ENCODE assay signal across 11 mouse cellular contexts in genomic region chr11:120988410-120988809, GRCm38 (mm10). TPM values are rescaled to one million over a fixed set of nuclear protein-coding genes. Genes with fewer than 3 reads are reported as not detected.
A peak's percentile ranks its signal among the peaks of the same experiment; 100 is the strongest.
DNase-seq lines count a peak whose midpoint lies in the region; ATAC-seq and TF ChIP-seq lines count a peak whose summit lies in the region.
"Had no signal": no experiment of that assay in that cellular context is flagged by ENCODE, and none has a peak within 500 bp of the region (broad histone marks: within the 10 kb centered on the region; RNA-seq: fewer than 3 reads in every experiment).

No protein-coding gene starts in this region.

- TF ChIP-seq CTCF in liver, adult 2 months (IDR thresholded peaks at IDR 0.05; ENCODE audit: low read depth, low read length) = no peak

- TF ChIP-seq POLR2A in liver, adult 2 months (IDR thresholded peaks at IDR 0.05; ENCODE audit: extremely low read depth, insufficient read depth, low read length) = no peak

- peaks cover 5% of the 10 kb centered on the region; the same call in 1 of the 2 replicates for H3K36me3 ChIP-seq in liver, adult 2 months (ENCODE audit: control insufficient read depth, insufficient read depth, low read length)
- H3K36me3 ChIP-seq in forebrain, embryonic 11.5 days (ENCODE audit: control insufficient read depth, insufficient read depth, low read length) = no peaks in the 10 kb centered on the region; the same call in 1 of the 2 replicates
- peaks cover 59% of the 10 kb centered on the region for H3K36me3 ChIP-seq in limb, embryonic 10.5 days
- H3K36me3 ChIP-seq in neural tube, embryonic 14.5 days (ENCODE audit: control insufficient read depth, insufficient read depth, low read length) = peaks cover 7% of the 10 kb centered on the region; the same call in 1 of the 2 replicates

- DNase-seq in liver, adult 2 months (ENCODE audit: extremely low read depth, low read depth, low spot score) = no peak
- no peak for DNase-seq in liver
- no peak for DNase-seq in forebrain, embryonic 11.5 days (ENCODE audit: low spot score)
- no peak for DNase-seq in limb, embryonic 10.5 days (ENCODE audit: low spot score)
- no peak for DNase-seq in cerebellum, adult 18-20 months
- no peak for DNase-seq in urinary bladder, postnatal 14 days (ENCODE audit: low spot score)
- DNase-seq: cerebellum, adult 8-10 months; lung, adult 2 months had no signal

- no peak overlapping the region for H3K9ac ChIP-seq in liver, adult 2 months (ENCODE audit: low read depth, low read length)
- no peak overlapping the region for H3K9ac ChIP-seq in forebrain, embryonic 11.5 days (ENCODE audit: low read length)
- H3K9ac ChIP-seq in neural tube, embryonic 14.5 days (replicated peaks; ENCODE audit: low read depth, low read length) = no peak overlapping the region

- H3K27ac ChIP-seq in liver, adult 2 months (replicated peaks; ENCODE audit: insufficient read depth, low read depth, low read length) = peak overlapping the region; percentile 13
- H3K27ac ChIP-seq in forebrain, embryonic 11.5 days (ENCODE audit: low read depth, low read length) = no peak overlapping the region
- H3K27ac ChIP-seq in limb, embryonic 10.5 days = no peak overlapping the region
- no peak overlapping the region for H3K27ac ChIP-seq in neural tube, embryonic 14.5 days (ENCODE audit: low read depth, low read length)

- no peaks in the 10 kb centered on the region for H3K27me3 ChIP-seq in liver, adult 2 months (ENCODE audit: control insufficient read depth, insufficient read depth, low read length)
- H3K27me3 ChIP-seq in forebrain, embryonic 11.5 days (ENCODE audit: control insufficient read depth, insufficient read depth, low read length) = no peaks in the 10 kb centered on the region
- no peaks in the 10 kb centered on the region for H3K27me3 ChIP-seq in limb, embryonic 10.5 days (ENCODE audit: low read depth, poor library complexity, severe bottlenecking)
- H3K27me3 ChIP-seq in neural tube, embryonic 14.5 days (ENCODE audit: control insufficient read depth, insufficient read depth, low read length) = no peaks in the 10 kb centered on the region
- H3K27me3 ChIP-seq: Patski had no signal

- no peak overlapping the region for H3K4me3 ChIP-seq in liver, adult 2 months (ENCODE audit: insufficient read depth, low read depth, low read length)
- H3K4me3 ChIP-seq in forebrain, embryonic 11.5 days (ENCODE audit: low read depth, low read length) = 0 out of 2 replicates have a peak overlapping the region, but pooled peaks have one; percentile 0
- 0 out of 2 replicates have a peak overlapping the region, but pooled peaks have one; percentile 100 for H3K4me3 ChIP-seq in limb, embryonic 10.5 days
- H3K4me3 ChIP-seq in neural tube, embryonic 14.5 days (ENCODE audit: low read depth, low read length) = no peak overlapping the region

- no peaks in the 10 kb centered on the region for H3K9me3 ChIP-seq in forebrain, embryonic 11.5 days (ENCODE audit: control insufficient read depth, low read length)
- no peaks in the 10 kb centered on the region for H3K9me3 ChIP-seq in limb, embryonic 10.5 days (replicated peaks)
- no peaks in the 10 kb centered on the region for H3K9me3 ChIP-seq in neural tube, embryonic 14.5 days (ENCODE audit: control insufficient read depth, low read length)

- H3K4me2 ChIP-seq in forebrain, embryonic 11.5 days (ENCODE audit: low read depth, low read length, severe bottlenecking) = no peak overlapping the region
- H3K4me2 ChIP-seq in neural tube, embryonic 14.5 days (ENCODE audit: low read depth, low read length) = peak overlapping the region; percentile 92

- 31% methylated on average over 4 of the region's 4 CpGs for WGBS in liver, adult 2 months
- 77% methylated on average over 4 of the region's 4 CpGs for WGBS in forebrain, embryonic 11.5 days
- 91% methylated on average over 4 of the region's 4 CpGs for WGBS in limb, embryonic 10.5 days
- 86% methylated on average over 4 of the region's 4 CpGs for WGBS in neural tube, embryonic 14.5 days

- ATAC-seq in forebrain, embryonic 11.5 days (replicated peaks; ENCODE audit: low FRiP score) = no peak
- ATAC-seq in neural tube, embryonic 14.5 days (ENCODE audit: low read depth) = no peak
- ATAC-seq: Patski had no signal

- H3K4me1 ChIP-seq in liver, adult 2 months (ENCODE audit: control insufficient read depth, insufficient read depth, low read length) = peaks cover 48% of the 10 kb centered on the region
- peaks cover 14% of the 10 kb centered on the region for H3K4me1 ChIP-seq in forebrain, embryonic 11.5 days (replicated peaks; ENCODE audit: control insufficient read depth, insufficient read depth, low read length)
- H3K4me1 ChIP-seq in limb, embryonic 10.5 days = peaks cover 35% of the 10 kb centered on the region
- peaks cover 31% of the 10 kb centered on the region for H3K4me1 ChIP-seq in neural tube, embryonic 14.5 days (ENCODE audit: control insufficient read depth, insufficient read depth, low read length)

- H3K79me2 ChIP-seq in liver, adult 2 months (ENCODE audit: control insufficient read depth, insufficient read depth, low read length) = peaks cover 58% of the 10 kb centered on the region

RNA-seq across cellular contexts. Expression of gene Csnk1d, which starts 2.7 kb away (rescaled TPM):
- 28.3 and 31.8 TPM in 2 replicates for total RNA-seq in liver, adult 2 months (2014; rRNA removed)
- 34.2 and 36.4 TPM in 2 replicates for polyA plus RNA-seq in liver, adult 2 months (2012; rRNA removed)
- 102 and 103 TPM in 2 replicates for polyA plus RNA-seq in forebrain, embryonic 11.5 days (2014; fragmentation: Nextera tagmentation; extraction: Ambion mirVana)
- 126 and 136 TPM in 2 replicates for polyA plus RNA-seq in limb, embryonic 10.5 days (2016; fragmentation: Nextera tagmentation; extraction: Ambion mirVana)
- polyA plus RNA-seq in neural tube, embryonic 14.5 days (2014; fragmentation: Nextera tagmentation; extraction: Ambion mirVana) = 57.8 and 81.1 TPM in 2 replicates

RNA-seq across cellular contexts. Expression of gene Slc16a3, which starts 40.1 kb away (rescaled TPM):
- total RNA-seq in liver, adult 2 months (2014; rRNA removed) = 0.28 and 0.47 TPM in 2 replicates
- polyA plus RNA-seq in liver, adult 2 months (2012; rRNA removed) = 0.51 and 0.52 TPM in 2 replicates
- polyA plus RNA-seq in forebrain, embryonic 11.5 days (2014; fragmentation: Nextera tagmentation; extraction: Ambion mirVana) = 55.5 and 62.1 TPM in 2 replicates
- polyA plus RNA-seq in limb, embryonic 10.5 days (2016; fragmentation: Nextera tagmentation; extraction: Ambion mirVana) = 119 and 165 TPM in 2 replicates
- 2.9 and 4.6 TPM in 2 replicates for polyA plus RNA-seq in neural tube, embryonic 14.5 days (2014; fragmentation: Nextera tagmentation; extraction: Ambion mirVana)

RNA-seq across cellular contexts. Expression of gene Cd7, which starts 50.8 kb away (rescaled TPM):
- total RNA-seq in liver, adult 2 months (2014; rRNA removed) = 0.20 and 0.55 TPM in 2 replicates
- polyA plus RNA-seq in liver, adult 2 months (2012; rRNA removed) = 1.5 and 3.4 TPM in 2 replicates
- polyA plus RNA-seq in forebrain, embryonic 11.5 days (2014; fragmentation: Nextera tagmentation; extraction: Ambion mirVana) = not detected in 2 replicates
- not detected in 2 replicates for polyA plus RNA-seq in limb, embryonic 10.5 days (2016; fragmentation: Nextera tagmentation; extraction: Ambion mirVana)
- not detected in 2 replicates for polyA plus RNA-seq in neural tube, embryonic 14.5 days (2014; fragmentation: Nextera tagmentation; extraction: Ambion mirVana)
- total RNA-seq: gastrocnemius, adult 8-10 months had no signal
- polyA plus RNA-seq: Patski had no signal

RNA-seq across cellular contexts. Expression of gene Ccdc57, which starts 55.7 kb away (rescaled TPM):
- total RNA-seq in liver, adult 2 months (2014; rRNA removed) = 1.5 and 2.3 TPM in 2 replicates
- 0.80 and 1.1 TPM in 2 replicates for polyA plus RNA-seq in liver, adult 2 months (2012; rRNA removed)
- polyA plus RNA-seq in forebrain, embryonic 11.5 days (2014; fragmentation: Nextera tagmentation; extraction: Ambion mirVana) = 6.1 and 7.7 TPM in 2 replicates
- 7.0 and 7.2 TPM in 2 replicates for polyA plus RNA-seq in limb, embryonic 10.5 days (2016; fragmentation: Nextera tagmentation; extraction: Ambion mirVana)
- polyA plus RNA-seq in neural tube, embryonic 14.5 days (2014; fragmentation: Nextera tagmentation; extraction: Ambion mirVana) = 6.1 and 6.7 TPM in 2 replicates

Comparison
In these comparisons a context has a peak if more than half of its experiments do, and no peak if none do; other contexts are left out.
1. H3K4me3 ChIP-seq: peak in forebrain, embryonic 11.5 days (single experiment) and limb, embryonic 10.5 days (single experiment); none in liver, adult 2 months (single experiment) and neural tube, embryonic 14.5 days (single experiment).
2. RNA of gene Slc16a3, which starts 40.1 kb away (polyA plus RNA-seq): 119 to 165 TPM in limb, embryonic 10.5 days and 55.5 to 62.1 TPM in forebrain, embryonic 11.5 days; 2.9 to 4.6 TPM in neural tube, embryonic 14.5 days and 0.51 to 0.52 TPM in liver, adult 2 months; every median in the first group is over 10 times any median in the second.